Mouse (Mus musculus) lung, adult 2 months (tissue): ENCODE results near the gene Syde2.

Source experiments
- CTCF ChIP-seq: fragments of 200-500 bp; IDR thresholded peaks from 2 replicates; pipeline ENCODE4 v1.5.1; 2011; ENCODE audit warnings: mild to moderate bottlenecking, low read length, control low read depth; ENCODE audit not compliant: insufficient read depth
- POLR2A ChIP-seq: fragments of 200-500 bp; IDR thresholded peaks from 2 replicates; pipeline ENCODE4 v1.6.1; 2011; ENCODE audit warnings: low read depth, mild to moderate bottlenecking, control low read depth, low read length, borderline replicate concordance; ENCODE audit errors: extremely low read depth

GRCm38 (mm10) chr3:145985333-145985925, 2.2 kb upstream of the Syde2 start:
- TF ChIP-seq CTCF (no peak), POLR2A (no peak)
